18 mouse cellular contexts compared by ENCODE assay signal in the genomic region with DNA sequence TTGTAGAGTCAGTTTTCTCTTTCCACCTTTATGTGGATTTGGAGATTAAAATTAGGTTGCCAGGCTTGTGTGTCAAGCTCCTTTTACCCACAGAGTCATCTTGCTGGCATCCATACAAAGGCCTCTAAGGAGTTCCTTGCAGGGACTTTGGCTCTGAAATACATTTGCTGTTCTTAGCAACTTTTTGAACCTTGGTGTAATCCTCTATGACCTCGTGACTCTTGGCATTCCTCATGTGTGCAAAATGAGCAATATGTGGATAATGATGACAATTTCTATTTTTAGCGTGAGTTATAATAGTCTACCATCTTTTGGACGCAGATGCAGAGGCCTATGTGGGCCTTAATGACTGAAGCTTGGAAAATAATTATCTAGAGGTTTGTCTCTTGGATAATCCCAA. TPM values are rescaled to one million over a fixed set of nuclear protein-coding genes. Genes with fewer than 3 reads are reported as not detected.
DNase-seq lines count a peak whose midpoint lies in the region; ATAC-seq lines count a peak whose summit lies in the region.
"Had no signal": no experiment of that assay in that cellular context is flagged by ENCODE, and none has a peak within 500 bp of the region (broad histone marks: within the 10 kb centered on the region; RNA-seq: fewer than 3 reads in every experiment).

No protein-coding gene starts in this region.

- intact Hi-C loops in gastrocnemius, postnatal 14 days (cut with DNase I; ENCODE audit: low total_unique reads): no loop called here

- peak; percentile 65 for DNase-seq in gastrocnemius, adult 18-20 months (ENCODE audit: low spot score)
- DNase-seq in gastrocnemius, postnatal 14 days: no peak
- peak; percentile 10 to 18 for DNase-seq in kidney, adult 8-10 months
- DNase-seq in kidney, postnatal 4 days: no peak
- peak; percentile 3 for DNase-seq in 3T3-L1 (ENCODE audit: low read depth, low spot score)
- peak; percentile 48 for DNase-seq in adipocyte (ENCODE audit: low spot score)
- DNase-seq in cerebellum, adult 9-10 months: no peak
- DNase-seq: adrenal gland, adult 2 months; adrenal gland, postnatal 14 days; B cell, adult 2 months; cerebellum, adult 11 months; cerebellum, adult 2 months; cerebellum, postnatal 10 days; cerebellum, postnatal 36 days; heart, adult 11 months had no signal

- no peak for ATAC-seq in CD4-positive, CD25-positive, alpha-beta regulatory T cell, adult 4 months
- ATAC-seq: forebrain, embryonic 13.5 days; forebrain, embryonic 16.5 days had no signal

RNA-seq across cellular contexts. Expression of a gene that starts 12.5 kb away (rescaled TPM):
- total RNA-seq in gastrocnemius, adult 18-20 months (2021): 1 to 10 TPM; 3.3 to 3.9 TPM
- total RNA-seq in gastrocnemius, postnatal 14 days (2021): 1 to 10 TPM; 6.0 to 7.5 TPM
- 10 to 100 TPM in 1 of 2 experiments, 1 to 10 TPM in 1; 7.8 to 10.2 TPM for polyA plus RNA-seq in CD4-positive, CD25-positive, alpha-beta regulatory T cell, adult 4 months (2017; shearing (Covaris generic))

Comparison
In these comparisons a context has a peak if more than half of its experiments do, and no peak if none do; other contexts are left out.
1. DNase-seq: peak in gastrocnemius, adult 18-20 months (single experiment), kidney, adult 8-10 months (2 of 2), 3T3-L1 (single experiment) and adipocyte (single experiment); none in gastrocnemius, postnatal 14 days (single experiment), kidney, postnatal 4 days (0 of 2) and cerebellum, adult 9-10 months (single experiment).